Mouse (Mus musculus): ENCODE measurements at regions not wholly inside any gene's neighbourhood (a gene's known extent, or its start where the extent isn't known, plus 50 kb on each side); places are given as distances from the start of the nearest gene placed in this dataset.

DNA sequence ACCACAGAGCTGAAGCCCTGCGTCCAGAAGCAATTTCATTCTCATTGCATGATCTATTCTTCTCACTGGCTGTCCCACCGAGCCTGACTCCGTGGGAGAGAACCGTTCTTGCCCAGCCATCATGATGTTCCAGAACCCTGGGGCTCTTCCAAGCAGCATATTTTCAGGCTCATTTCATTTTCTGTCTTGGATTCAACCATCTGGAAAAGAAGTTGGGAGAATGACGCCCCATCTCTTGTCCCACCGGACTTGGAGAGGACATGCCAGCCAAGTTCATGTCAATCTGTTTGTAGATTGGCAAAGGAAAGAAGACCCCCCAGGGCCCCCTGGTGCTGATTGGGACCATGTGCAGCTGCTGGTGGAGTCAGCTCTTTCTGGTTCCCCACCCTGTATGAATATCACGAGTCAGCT lies 1400.5 kb upstream of the Lrrc6 start:
- TF ChIP-seq POLR2A (IDR thresholded peaks at IDR 0.05; ENCODE audit: borderline replicate concordance, insufficient read depth, low read length), result no peak
- TF ChIP-seq CTCF (IDR thresholded peaks at IDR 0.05; ENCODE audit: borderline replicate concordance, insufficient read depth, low read depth, low read length), result no peak
